Mouse (Mus musculus) heart, embryonic 14.5 days (tissue): ENCODE measurements around the gene Cbr4. TPM values are rescaled to one million over a fixed set of nuclear protein-coding genes. Genes with fewer than 3 reads are reported as not detected.

ENCODE experiments used
- ATAC-seq: fragments of 200-750 bp; cut with Nextera tagmentation; 2 replicates; pipeline ENCODE4 v1.8.0; 2017; ENCODE audit warnings: low read depth, moderate TSS enrichment; ENCODE audit not compliant: insufficient number of reproducible peaks, insufficient read depth, low FRiP score
- H3K27ac ChIP-seq, 2 experiments: fragments of 200-500 bp in 1 of 2; fragments of 300-500 bp in 1 of 2; sonication (generic) in 1 of 2; replicated peaks in 1 of 2; 2 replicates each; pipeline ENCODE4 v1.5.1; 2012 to 2014; ENCODE audit warnings: low read depth in 2 of 2, low read length in 2 of 2, control low read depth in 1 of 2, mild to moderate bottlenecking in 1 of 2, mixed read lengths in 1 of 2; ENCODE audit not compliant: control insufficient read depth in 1 of 2, insufficient read depth in 1 of 2
- H3K27me3 ChIP-seq: fragments of 300-500 bp; sonication (generic); 2 replicates; pipeline ENCODE4 v1.6.1; 2014; ENCODE audit warnings: mild to moderate bottlenecking, low read length, control low read depth; ENCODE audit not compliant: control insufficient read depth, insufficient read depth
- H3K36me3 ChIP-seq: fragments of 300-500 bp; sonication (generic); 2 replicates; pipeline ENCODE4 v1.6.1; 2014; ENCODE audit warnings: mild to moderate bottlenecking, control low read depth, low read length, mixed read lengths; ENCODE audit not compliant: control insufficient read depth, insufficient read depth
- H3K4me1 ChIP-seq, 2 experiments: fragments of 200-500 bp in 1 of 2; fragments of 300-500 bp in 1 of 2; sonication (generic) in 1 of 2; 2 replicates each; pipeline ENCODE4 v1.6.1; 2012 to 2014; ENCODE audit warnings: low read length in 2 of 2, control low read depth in 1 of 2, mixed read lengths in 1 of 2; ENCODE audit not compliant: control insufficient read depth in 2 of 2, insufficient read depth in 2 of 2
- H3K4me2 ChIP-seq: fragments of 300-500 bp; sonication (generic); 2 replicates; pipeline ENCODE4 v1.6.1; 2014; ENCODE audit warnings: mild to moderate bottlenecking, low read length
- H3K4me3 ChIP-seq, 2 experiments: fragments of 200-500 bp in 1 of 2; fragments of 300-500 bp in 1 of 2; sonication (generic) in 1 of 2; 2 replicates each; pipeline ENCODE4 v1.5.1; 2012 to 2014; ENCODE audit warnings: low read length in 2 of 2, mild to moderate bottlenecking in 2 of 2, control low read depth in 1 of 2, low read depth in 1 of 2, moderate library complexity in 1 of 2; ENCODE audit not compliant: control insufficient read depth in 1 of 2, insufficient read depth in 1 of 2
- H3K9ac ChIP-seq: fragments of 300-500 bp; sonication (generic); 2 replicates; pipeline ENCODE4 v1.6.1; 2014; ENCODE audit warnings: mild to moderate bottlenecking, low read length
- H3K9me3 ChIP-seq: fragments of 300-500 bp; sonication (generic); 2 replicates; pipeline ENCODE4 v1.6.1; 2016; ENCODE audit warnings: low read length, control low read depth; ENCODE audit not compliant: control insufficient read depth
- WGBS: fragments of 180-500 bp; shearing (Covaris S2); extraction: QIAGEN DNeasy Blood & Tissue Kit; methylation state at CpG from one replicate; pipeline ENCODE4 v1.1.7; 2014; 5-methylcytosine and 5-hydroxymethylcytosine counted together
- polyA plus RNA-seq: library from polyadenylated mRNA; unstranded; fragments of >200 nt; fragmentation: Nextera tagmentation; extraction: Ambion mirVana; gene quantifications from 2 replicates; pipeline ENCODE4 v1.2.1, GENCODE M21; 2014

The Cbr4 gene
- polyA plus RNA-seq, 1 experiment from 2014 or later = 50.0 TPM

- Histone ChIP-seq H3K9ac (no peak overlapping the region), H3K4me3 (no peak overlapping the region), H3K4me2 (no peak overlapping the region), H3K27ac (no peak overlapping the region), H3K9me3 (no peaks in the 10 kb centered on the region), H3K4me1 (no peaks in the 10 kb centered on the region), H3K27me3 (no peaks in the 10 kb centered on the region), H3K36me3 (no peaks in the 10 kb centered on the region)
- ATAC-seq = no peak
- WGBS = 86% methylated on average over 9 of the region's 9 CpGs
These were observed 11.4 kb upstream of the Cbr4 start for GRCm38 (mm10) chr8:61476160-61476559.

- ATAC-seq = no peak
- H3K4me2 ChIP-seq = no peak overlapping the region
- no peak overlapping the region for H3K4me3 ChIP-seq
- H3K27me3 ChIP-seq = no peaks in the 10 kb centered on the region
- 90% methylated on average over 4 of the region's 4 CpGs for WGBS
- no peaks in the 10 kb centered on the region for H3K4me1 ChIP-seq
- no peaks in the 10 kb centered on the region for H3K36me3 ChIP-seq
- H3K9me3 ChIP-seq = no peaks in the 10 kb centered on the region
- no peak overlapping the region for H3K9ac ChIP-seq
- no peak overlapping the region for H3K27ac ChIP-seq
These were observed 9.4 kb upstream of the Cbr4 start for GRCm38 (mm10) chr8:61478150-61478549.

GRCm38 (mm10) chr8:61478793-61479192 lies 8.7 kb upstream of the Cbr4 start:
- H3K9me3 ChIP-seq = no peaks in the 10 kb centered on the region
- H3K9ac ChIP-seq = no peak overlapping the region
- H3K27me3 ChIP-seq = no peaks in the 10 kb centered on the region
- 73% methylated on average over 8 of the region's 8 CpGs for WGBS
- H3K4me2 ChIP-seq = no peak overlapping the region
- no peaks in the 10 kb centered on the region for H3K4me1 ChIP-seq
- ATAC-seq = no peak
- no peak overlapping the region for H3K4me3 ChIP-seq
- no peaks in the 10 kb centered on the region for H3K36me3 ChIP-seq
- no peak overlapping the region for H3K27ac ChIP-seq

GRCm38 (mm10) chr8:61479506-61480214 lies 7.9 kb upstream of the Cbr4 start:
- H3K36me3 ChIP-seq = no peaks in the 10 kb centered on the region
- no peak overlapping the region for H3K9ac ChIP-seq
- WGBS = 49% methylated on average over 11 of the region's 11 CpGs
- H3K27ac ChIP-seq = no peak overlapping the region
- H3K4me1 ChIP-seq = no peaks in the 10 kb centered on the region
- H3K9me3 ChIP-seq = no peaks in the 10 kb centered on the region
- no peak overlapping the region for H3K4me2 ChIP-seq
- ATAC-seq = no peak
- H3K4me3 ChIP-seq = no peak overlapping the region
- no peaks in the 10 kb centered on the region for H3K27me3 ChIP-seq

GRCm38 (mm10) chr8:61480260-61480967 lies 7.1 kb upstream of the Cbr4 start:
- Histone ChIP-seq H3K36me3 (no peaks in the 10 kb centered on the region), H3K4me2 (no peak overlapping the region), H3K27ac (no peak overlapping the region), H3K9ac (no peak overlapping the region), H3K9me3 (no peaks in the 10 kb centered on the region), H3K4me3 (no peak overlapping the region), H3K27me3 (no peaks in the 10 kb centered on the region), H3K4me1 (no peaks in the 10 kb centered on the region)
- 85% methylated on average over 14 of the region's 14 CpGs for WGBS
- no peak for ATAC-seq

GRCm38 (mm10) chr8:61486923-61487529 lies 508 bp upstream of the Cbr4 start:
- peaks cover 2 to 5% of the 10 kb centered on the region in 2 experiments; a peak in 1 of 4 replicates for H3K4me1 ChIP-seq
- H3K4me2 ChIP-seq = no peak overlapping the region
- 96% methylated on average over 2 of the region's 2 CpGs for WGBS
- no peak for ATAC-seq
- no peaks in the 10 kb centered on the region for H3K9me3 ChIP-seq
- H3K36me3 ChIP-seq = peaks cover 7% of the 10 kb centered on the region
- H3K9ac ChIP-seq = no peak overlapping the region
- H3K27me3 ChIP-seq = no peaks in the 10 kb centered on the region
- no peak overlapping the region; a peak in 1 of 4 replicates for H3K27ac ChIP-seq
- no peak overlapping the region; a peak in 1 of 4 replicates for H3K4me3 ChIP-seq

GRCm38 (mm10) chr8:61488631-61489030 lies 1.1 kb downstream of the Cbr4 start:
- Histone ChIP-seq H3K27ac (no peak overlapping the region), H3K4me3 (peak overlapping the region in 1 of 2 experiments; percentile 81; a peak in 2 of 4 replicates), H3K4me1 (peaks cover 2 to 5% of the 10 kb centered on the region in 2 experiments; a peak in 1 of 4 replicates), H3K4me2 (peak overlapping the region; percentile 88), H3K36me3 (peaks cover 13% of the 10 kb centered on the region), H3K9ac (peak overlapping the region; percentile 86), H3K27me3 (no peaks in the 10 kb centered on the region), H3K9me3 (no peaks in the 10 kb centered on the region)
- no peak for ATAC-seq
- 89% methylated on average over 8 of the region's 8 CpGs for WGBS
